Mouse (Mus musculus) right cerebral cortex, adult 18-20 months (tissue): ENCODE measurements at regions not wholly inside any gene's neighbourhood (a gene's known extent, or its start where the extent isn't known, plus 50 kb on each side); places are given as distances from the start of the nearest gene placed in this dataset.

Experiments used
- DNase-seq: peaks from one replicate; pipeline ENCODE4 v3.0.0; 2022; ENCODE audit warnings: mixed read lengths

DNA sequence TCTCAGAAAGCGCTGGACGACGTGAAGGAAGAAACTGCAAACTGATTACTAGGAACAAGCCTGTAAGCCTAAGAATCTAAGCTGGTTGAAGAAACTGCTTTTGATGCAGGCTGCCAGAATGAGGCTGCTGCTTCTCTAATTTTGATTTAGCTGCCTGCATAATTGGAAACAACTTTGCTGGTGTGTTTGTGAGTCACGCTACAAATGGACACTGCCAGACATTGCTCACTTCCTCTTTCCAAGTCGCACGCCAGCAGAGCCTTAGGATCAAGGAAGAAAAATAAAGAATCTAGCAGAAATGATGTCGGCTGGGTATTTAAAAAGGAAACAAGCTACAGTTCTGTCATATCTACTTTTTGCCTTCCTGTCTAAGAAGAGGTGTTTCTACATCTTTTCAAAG, 81.0 kb downstream of the A730046J19Rik start:
- peak; percentile 9 for DNase-seq

- no peak for DNase-seq
Measured at GRCm38 (mm10) chrX:144265934-144266333, 51.7 kb upstream of the Alg13 start.
